Mouse (Mus musculus) bone marrow macrophage, adult 2 months (primary cell): Measurements from ENCODE around the gene Pim3.

Source experiments
- CTCF ChIP-seq: IDR thresholded peaks from 2 replicates; pipeline ENCODE4 v1.5.1; 2012; ENCODE audit warnings: low read depth, mild to moderate bottlenecking, low read length, moderate library complexity
- POLR2A ChIP-seq: IDR thresholded peaks from 2 replicates; pipeline ENCODE4 v1.6.1; 2012; ENCODE audit warnings: mild to moderate bottlenecking, low read depth, low read length, borderline replicate concordance

- TF ChIP-seq CTCF (no peak), POLR2A (no peak)
These were observed 29.4 kb upstream of the Pim3 start for GRCm38 (mm10) chr15:88832536-88832935.
